Mouse (Mus musculus) neural tube, embryonic 14.5 days (tissue): ENCODE measurements around the gene Scfd2. TPM values are rescaled to one million over a fixed set of nuclear protein-coding genes. Genes with fewer than 3 reads are reported as not detected.

Source experiments
- ATAC-seq: fragments of 200-750 bp; cut with Nextera tagmentation; 2 replicates; pipeline ENCODE4 v1.8.0; 2017; ENCODE audit warnings: low read depth, mild to moderate bottlenecking, moderate TSS enrichment, moderate library complexity
- H3K27ac ChIP-seq: fragments of 300-500 bp; sonication (generic); 2 replicates; pipeline ENCODE4 v1.5.1; 2014; ENCODE audit warnings: low read depth, mild to moderate bottlenecking, control low read depth, low read length, moderate library complexity, mixed read lengths
- H3K27me3 ChIP-seq: fragments of 300-500 bp; sonication (generic); 2 replicates; pipeline ENCODE4 v1.6.1; 2014; ENCODE audit warnings: low read length; ENCODE audit not compliant: control insufficient read depth, insufficient read depth
- H3K36me3 ChIP-seq: fragments of 300-500 bp; sonication (generic); 2 replicates; pipeline ENCODE4 v1.6.1; 2014; ENCODE audit warnings: low read length, mixed read lengths; ENCODE audit not compliant: control insufficient read depth, insufficient read depth
- H3K4me1 ChIP-seq: fragments of 300-500 bp; sonication (generic); 2 replicates; pipeline ENCODE4 v1.6.1; 2014; ENCODE audit warnings: low read length; ENCODE audit not compliant: control insufficient read depth, insufficient read depth
- H3K4me2 ChIP-seq: fragments of 300-500 bp; sonication (generic); 2 replicates; pipeline ENCODE4 v1.6.1; 2014; ENCODE audit warnings: mild to moderate bottlenecking, low read depth, low read length, control low read depth
- H3K4me3 ChIP-seq: fragments of 300-500 bp; sonication (generic); 2 replicates; pipeline ENCODE4 v1.5.1; 2014; ENCODE audit warnings: low read depth, low read length, control low read depth, mixed read lengths
- H3K9ac ChIP-seq: fragments of 300-500 bp; sonication (generic); replicated peaks from 2 replicates; pipeline ENCODE4 v1.6.1; 2014; ENCODE audit warnings: low read depth, mild to moderate bottlenecking, control low read depth, low read length, mixed read lengths
- H3K9me3 ChIP-seq: fragments of 300-500 bp; sonication (generic); 2 replicates; pipeline ENCODE4 v1.6.1; 2016; ENCODE audit warnings: low read length; ENCODE audit not compliant: control insufficient read depth
- WGBS: fragments of 180-500 bp; shearing (Covaris S2); extraction: QIAGEN DNeasy Blood & Tissue Kit; methylation state at CpG from one replicate; pipeline ENCODE4 v1.1.7; 2014; 5-methylcytosine and 5-hydroxymethylcytosine counted together
- polyA plus RNA-seq: library from polyadenylated mRNA; unstranded; fragments of >200 nt; fragmentation: Nextera tagmentation; extraction: Ambion mirVana; gene quantifications from 2 replicates; pipeline ENCODE4 v1.2.1, GENCODE M21; 2014

Scfd2 gene
- 18.3 and 22.2 TPM in 2 replicates for polyA plus RNA-seq

DNA sequence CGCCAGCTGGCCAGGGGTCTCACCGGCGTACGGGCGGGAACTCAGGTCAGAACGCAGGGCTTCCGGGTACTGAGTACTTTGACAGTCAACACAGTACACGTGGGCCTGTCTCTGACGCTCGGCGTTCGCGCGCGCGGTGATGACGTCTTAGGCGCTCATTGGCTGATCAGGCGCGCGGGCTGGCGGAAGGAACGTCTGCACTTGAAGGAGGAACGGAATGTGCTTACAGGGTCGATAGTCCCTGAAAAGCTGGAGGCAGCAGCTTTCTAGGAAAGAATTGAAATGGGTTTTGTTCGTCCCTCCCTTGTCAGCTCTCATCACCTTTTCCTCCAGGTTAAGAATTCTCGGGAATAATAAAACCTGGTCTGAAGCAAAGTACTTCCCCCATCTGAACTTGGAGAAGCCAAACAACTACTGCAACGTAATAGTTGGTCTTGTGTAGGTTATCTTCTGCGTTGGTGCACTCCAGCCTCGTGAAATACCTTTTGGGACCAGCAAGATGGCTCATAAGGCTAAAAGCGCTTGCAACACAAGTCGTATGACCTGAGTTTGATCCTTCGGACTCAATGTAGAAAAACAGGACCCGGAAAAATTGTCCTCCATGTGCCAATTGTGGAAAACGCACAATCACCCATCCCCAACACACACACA lies at the start of gene Scfd2:
TSS of gene Scfd2 (minus strand) at position 130 of the 651 bp plus-strand sequence.
- Histone ChIP-seq H3K36me3 (no peaks in the 10 kb centered on the region), H3K9me3 (no peaks in the 10 kb centered on the region), H3K4me1 (peaks cover 22% of the 10 kb centered on the region), H3K9ac (peak within 1 kb of the TSS; percentile 50), H3K27me3 (no peaks in the 10 kb centered on the region), H3K4me2 (peak within 1 kb of the TSS; percentile 99), H3K27ac (peak within 1 kb of the TSS; percentile 45; the same call in 1 of the 2 replicates), H3K4me3 (peak within 1 kb of the TSS; percentile 64)
- WGBS: 6% methylated on average over 35 of the region's 35 CpGs
- peak; percentile 90 for ATAC-seq

DNA sequence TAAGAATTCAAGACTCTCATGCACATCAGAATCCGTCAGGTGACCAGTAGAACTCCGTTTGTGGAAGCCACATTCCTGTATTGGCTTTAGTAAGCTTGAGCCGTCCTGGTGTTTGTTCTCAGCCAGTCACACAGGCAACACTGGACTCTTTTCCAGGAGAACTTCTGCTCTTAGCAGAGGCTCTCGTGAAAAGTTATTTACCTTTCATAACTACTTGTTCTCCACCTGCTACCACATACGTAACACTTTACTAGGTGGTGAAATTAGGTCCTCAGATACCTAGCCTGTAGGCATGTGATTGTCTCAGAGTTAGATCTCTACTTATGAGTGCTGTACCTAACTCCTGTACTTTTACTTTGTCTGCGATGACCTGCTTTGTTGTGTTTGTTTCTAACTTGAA lies 40.2 kb upstream of the Scfd2 start:
- no peak overlapping the region for H3K27ac ChIP-seq
- H3K4me1 ChIP-seq: no peaks in the 10 kb centered on the region
- H3K27me3 ChIP-seq: no peaks in the 10 kb centered on the region
- peaks cover 15% of the 10 kb centered on the region; the same call in 1 of the 2 replicates for H3K36me3 ChIP-seq
- 94% methylated on average over 6 of the region's 6 CpGs for WGBS
- ATAC-seq: no peak
- no peak overlapping the region for H3K4me3 ChIP-seq
- no peak overlapping the region for H3K9ac ChIP-seq
- no peaks in the 10 kb centered on the region for H3K9me3 ChIP-seq
- H3K4me2 ChIP-seq: no peak overlapping the region

DNA sequence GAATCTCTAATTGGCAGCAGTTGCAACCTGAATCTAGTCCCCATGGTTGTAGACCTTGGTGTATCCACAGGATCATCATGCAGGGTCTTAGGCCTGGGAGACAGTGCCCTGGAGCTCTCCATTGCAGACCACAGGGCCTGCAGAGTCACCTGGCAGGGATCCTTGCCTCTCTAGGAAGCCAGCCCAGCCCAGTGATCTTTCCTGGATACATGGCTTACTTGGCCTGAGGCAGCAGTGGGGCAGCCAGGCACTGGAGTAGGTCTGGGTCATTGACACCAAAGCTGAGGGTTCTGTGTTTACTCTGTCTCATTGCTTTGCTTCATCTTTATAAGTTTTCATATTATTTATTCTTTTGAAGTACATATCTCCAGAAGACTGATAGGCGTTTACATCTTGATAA lies 29.6 kb upstream of the Scfd2 start:
- H3K4me1 ChIP-seq: no peaks in the 10 kb centered on the region

DNA sequence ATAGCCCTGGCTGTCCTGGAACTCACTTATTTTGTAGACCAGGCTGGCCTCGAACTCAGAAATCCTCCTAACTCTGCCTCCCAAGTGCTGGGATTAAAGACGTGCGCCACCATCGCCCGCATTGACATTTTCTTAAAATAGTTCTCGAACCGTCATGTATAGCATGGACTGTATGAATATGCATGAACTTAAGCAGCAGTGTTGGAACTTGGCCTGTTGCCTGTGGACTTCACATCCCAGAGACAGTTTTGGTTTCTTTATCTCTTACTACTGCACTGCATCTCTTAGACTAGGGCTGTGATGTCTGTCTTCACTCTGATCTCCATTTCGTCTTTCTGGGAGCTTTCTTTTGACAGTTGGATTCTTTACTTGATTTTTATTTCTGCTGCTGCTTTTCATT lies 18.0 kb upstream of the Scfd2 start:
- no peak for ATAC-seq
- peaks cover 23% of the 10 kb centered on the region for H3K36me3 ChIP-seq
- WGBS: 84% methylated on average over 8 of the region's 8 CpGs
- H3K9ac ChIP-seq: no peak overlapping the region
- no peaks in the 10 kb centered on the region for H3K4me1 ChIP-seq
- no peaks in the 10 kb centered on the region for H3K27me3 ChIP-seq
- no peaks in the 10 kb centered on the region for H3K9me3 ChIP-seq
- no peak overlapping the region for H3K4me2 ChIP-seq
- no peak overlapping the region for H3K27ac ChIP-seq
- H3K4me3 ChIP-seq: no peak overlapping the region

More for the DNA sequence above, 29.6 kb upstream of the Scfd2 start:
- Histone ChIP-seq H3K4me3 (no peak overlapping the region), H3K9me3 (no peaks in the 10 kb centered on the region), H3K9ac (no peak overlapping the region), H3K27me3 (no peaks in the 10 kb centered on the region), H3K4me2 (no peak overlapping the region), H3K27ac (no peak overlapping the region), H3K36me3 (peaks cover 18% of the 10 kb centered on the region)
- ATAC-seq: no peak
- WGBS: 98% methylated on average over 1 of the region's 1 CpGs

DNA sequence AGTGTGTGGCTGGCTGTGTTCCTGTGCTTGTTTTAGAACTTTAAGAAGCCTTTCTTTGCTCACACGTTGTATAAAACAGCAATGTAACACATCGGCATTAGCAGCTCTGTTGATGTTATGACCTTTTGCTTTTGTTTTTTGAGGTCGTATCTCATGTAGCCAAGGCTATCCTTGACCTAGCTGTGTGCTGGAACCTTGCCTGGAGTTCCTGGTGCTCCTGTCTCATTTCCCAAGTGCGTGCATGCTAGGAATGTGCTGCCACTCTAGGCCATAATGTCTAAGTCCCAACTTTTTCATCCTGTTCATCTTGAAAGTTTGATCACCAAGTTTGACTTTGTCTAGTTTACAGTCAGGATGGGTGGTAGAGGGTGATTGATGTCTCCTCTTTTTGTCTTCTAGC lies 14.0 kb upstream of the Scfd2 start:
- WGBS: 97% methylated on average over 4 of the region's 4 CpGs
- Histone ChIP-seq H3K36me3 (peaks cover 18% of the 10 kb centered on the region), H3K9ac (no peak overlapping the region)

DNA sequence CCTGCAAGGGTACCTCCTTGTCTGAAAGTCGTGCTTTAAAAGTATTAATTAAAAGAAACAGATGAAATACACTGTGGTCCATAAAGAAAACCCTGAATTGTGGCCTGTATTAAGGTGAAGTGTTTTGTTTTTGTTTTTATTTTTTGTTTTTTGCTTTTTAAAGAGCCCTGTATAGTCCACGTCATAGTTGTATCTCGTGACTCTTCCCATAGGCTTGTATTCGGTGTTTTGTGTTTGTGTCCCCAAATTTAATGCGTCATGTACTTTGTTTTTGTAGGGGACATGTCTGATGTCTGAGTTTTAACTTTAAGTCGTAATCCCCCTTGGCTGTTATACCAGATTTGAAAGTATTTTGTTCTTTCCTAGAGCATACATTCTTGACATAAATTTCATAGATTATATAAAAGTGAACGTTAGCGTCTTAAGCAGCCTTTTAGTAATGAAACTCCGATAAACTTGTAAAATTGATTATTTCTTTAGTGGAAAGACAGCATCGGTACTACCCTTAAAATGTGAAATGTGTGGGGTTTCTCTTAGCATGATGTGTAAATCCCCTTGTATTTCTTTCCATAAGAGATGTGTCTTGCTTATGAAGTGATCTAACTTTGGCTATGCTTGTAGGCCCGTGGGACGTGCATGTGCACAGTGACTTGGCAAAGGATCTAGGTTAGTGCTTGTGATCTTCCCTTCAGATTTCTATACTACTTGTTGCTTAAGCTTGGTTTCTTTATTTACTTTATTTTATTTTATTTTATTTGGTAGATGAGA lies 4.8 kb upstream of the Scfd2 start:
- no peaks in the 10 kb centered on the region for H3K9me3 ChIP-seq
- H3K9ac ChIP-seq: peak overlapping the region; percentile 90
- no peaks in the 10 kb centered on the region for H3K36me3 ChIP-seq
- no peak for ATAC-seq
- H3K4me2 ChIP-seq: peak overlapping the region; percentile 79
- peak overlapping the region; percentile 89 for H3K4me3 ChIP-seq
- WGBS: 50% methylated on average over 12 of the region's 12 CpGs
- H3K27ac ChIP-seq: peak overlapping the region; percentile 94; the same call in 1 of the 2 replicates
- H3K4me1 ChIP-seq: peaks cover 13% of the 10 kb centered on the region
- H3K27me3 ChIP-seq: no peaks in the 10 kb centered on the region

More for the DNA sequence above, 14.0 kb upstream of the Scfd2 start:
- no peak overlapping the region for H3K4me3 ChIP-seq
- H3K4me2 ChIP-seq: no peak overlapping the region
- no peaks in the 10 kb centered on the region for H3K4me1 ChIP-seq
- no peaks in the 10 kb centered on the region for H3K9me3 ChIP-seq
- ATAC-seq: no peak
- no peak overlapping the region for H3K27ac ChIP-seq
- H3K27me3 ChIP-seq: no peaks in the 10 kb centered on the region

DNA sequence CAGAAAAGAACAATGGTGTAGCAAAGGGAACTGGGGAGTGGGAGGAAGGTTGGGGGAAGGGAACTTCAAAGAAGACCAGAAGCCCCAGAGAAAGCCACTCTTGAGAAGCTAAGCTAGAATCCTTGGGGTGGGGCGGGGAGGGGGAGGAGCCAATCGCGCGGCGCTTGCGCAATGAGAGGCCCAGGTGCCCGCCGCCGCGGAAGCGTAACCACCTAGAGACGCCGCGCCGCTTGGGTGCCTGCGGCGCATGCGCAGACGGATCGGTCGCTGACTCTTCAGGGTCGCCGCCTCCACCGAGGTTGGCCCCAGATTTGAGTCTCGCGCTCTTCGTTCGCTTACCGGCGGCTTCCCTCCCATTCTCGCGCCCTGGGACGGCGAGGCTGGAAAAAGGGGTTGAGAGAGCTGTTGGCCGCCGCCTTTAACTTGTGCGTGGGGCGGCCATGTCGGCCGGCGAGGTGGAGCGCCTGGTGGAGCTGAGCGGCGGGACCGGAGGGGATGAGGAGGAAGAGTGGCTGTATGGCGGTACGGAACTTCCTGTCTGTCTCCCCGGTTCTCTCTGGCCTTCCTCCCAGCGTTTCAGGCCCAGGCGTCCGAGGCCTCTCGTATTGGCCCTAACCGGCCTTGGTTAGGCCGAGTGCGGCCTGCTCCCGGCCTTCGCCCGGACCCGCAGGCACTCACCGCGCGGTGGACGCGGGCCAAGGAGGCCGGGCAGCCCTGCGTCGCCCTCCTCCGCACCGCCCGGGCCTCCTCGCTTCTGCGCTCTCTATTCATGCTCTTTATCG lies 3.9 kb upstream of the Scfd2 start, which contains the start of gene Fip1l1:
TSS of gene Fip1l1 (plus strand) at position 210 of the 782 bp plus-strand sequence.
- Histone ChIP-seq H3K9me3 (no peaks in the 10 kb centered on the region), H3K4me2 (peak within 1 kb of the TSS; percentile 79)

DNA sequence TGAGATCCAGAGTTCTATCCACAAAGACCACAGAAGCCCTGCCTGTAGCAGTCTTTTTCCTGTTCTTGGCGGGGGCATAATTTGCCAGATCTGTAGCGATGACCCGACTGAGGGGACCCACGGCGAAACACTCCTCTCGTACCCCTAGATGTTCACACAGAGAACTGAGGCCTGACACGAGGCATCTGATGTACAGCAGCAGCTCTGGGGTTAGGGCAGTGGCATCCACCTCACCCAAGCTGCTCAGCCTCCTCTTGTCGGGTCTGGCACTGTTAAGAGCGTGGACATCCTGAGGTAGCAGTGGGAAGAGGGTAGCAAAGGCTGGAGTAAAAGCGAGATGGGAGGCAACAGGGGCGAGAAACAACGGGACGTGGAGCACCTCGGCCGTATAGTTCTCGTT lies 774 bp downstream of the Scfd2 start:
- ATAC-seq: no peak
- WGBS: 24% methylated on average over 16 of the region's 16 CpGs
- no peaks in the 10 kb centered on the region for H3K27me3 ChIP-seq
- peaks cover 16% of the 10 kb centered on the region for H3K4me1 ChIP-seq
- peak overlapping the region; percentile 99 for H3K4me2 ChIP-seq
- H3K9ac ChIP-seq: peak overlapping the region; percentile 50
- no peak overlapping the region for H3K27ac ChIP-seq
- H3K9me3 ChIP-seq: no peaks in the 10 kb centered on the region
- peak overlapping the region; percentile 64 for H3K4me3 ChIP-seq
- H3K36me3 ChIP-seq: no peaks in the 10 kb centered on the region

More for the DNA sequence above, 3.9 kb upstream of the Scfd2 start, which contains the start of gene Fip1l1:
- H3K27me3 ChIP-seq: no peaks in the 10 kb centered on the region
- peaks cover 20% of the 10 kb centered on the region for H3K4me1 ChIP-seq
- H3K27ac ChIP-seq: peak within 1 kb of the TSS; percentile 94
- ATAC-seq: peak; percentile 91
- under 1% methylated on average over 56 of the region's 73 CpGs for WGBS
- peak within 1 kb of the TSS; percentile 90 for H3K9ac ChIP-seq
- no peaks in the 10 kb centered on the region for H3K36me3 ChIP-seq
- peak within 1 kb of the TSS; percentile 89 for H3K4me3 ChIP-seq
